Mouse (Mus musculus) skeletal muscle tissue, adult 2 months (tissue): Measurements from ENCODE around the gene Serpina3c.
"Not testable (repeated sequence)": the region's sequence is repeated elsewhere in the genome, so short reads cannot be mapped to it uniquely, and the experiment has no call there.

Source experiments
- DNase-seq: peaks from one replicate; pipeline ENCODE4 v3.0.0-alpha.2; 2012; ENCODE audit warnings: low read depth, low spot score

Serpina3c gene

DNA sequence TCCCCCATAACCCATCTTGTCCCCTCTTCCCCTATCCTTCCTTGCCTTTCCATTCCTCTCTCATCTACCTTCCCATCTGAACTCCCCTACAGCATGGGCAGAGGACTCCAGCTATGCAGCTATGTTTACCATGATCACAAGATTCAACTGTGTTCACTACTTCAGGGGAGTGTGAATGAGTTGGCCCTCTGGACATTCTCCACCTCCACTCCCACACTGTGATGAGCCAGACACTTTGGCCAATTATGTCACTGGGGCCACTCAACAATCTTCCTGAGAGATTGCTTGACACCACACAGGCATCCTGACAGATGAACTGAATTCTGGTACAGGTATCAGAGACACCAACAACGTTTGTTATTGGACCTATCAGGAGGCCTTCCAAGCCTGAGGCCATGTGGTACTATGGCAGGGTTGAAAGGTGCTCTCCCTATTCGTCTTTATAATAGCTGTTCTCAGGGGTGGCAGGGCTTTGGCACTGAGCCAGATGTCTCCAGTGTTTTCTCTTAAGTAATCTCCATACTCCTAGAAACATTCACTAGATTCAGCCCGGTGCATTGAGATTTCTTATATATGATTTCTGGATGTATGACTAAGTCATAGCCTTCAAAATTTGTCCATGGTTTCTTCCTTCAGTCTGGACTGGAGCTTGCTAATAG, 38.6 kb downstream of the Serpina3c start:
- no peak for DNase-seq

DNA sequence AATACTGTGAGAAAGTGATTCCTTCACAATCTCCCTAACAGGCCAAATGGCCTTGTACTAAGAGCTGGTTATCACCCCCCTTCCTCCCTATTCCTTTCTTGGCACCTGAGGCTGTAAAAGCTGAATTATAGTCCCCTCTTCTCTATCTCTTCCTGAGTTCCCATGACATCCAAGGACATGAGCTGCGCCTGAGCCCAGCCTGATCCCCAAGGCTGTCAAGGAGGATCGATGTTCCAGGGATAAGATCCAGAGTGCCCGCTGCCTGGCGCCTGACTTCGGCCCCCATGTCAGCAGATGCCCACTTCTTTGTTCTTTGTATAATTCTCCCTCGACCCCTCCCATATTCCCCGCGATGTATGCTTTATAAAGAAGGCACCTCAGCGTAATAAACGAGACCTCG, 41.3 kb downstream of the Serpina3c start, which contains the start of gene Serpina3a:
TSS of gene Serpina3a (plus strand) at position 392 of the 400 bp plus-strand sequence.
- not testable (repeated sequence) for DNase-seq

DNA sequence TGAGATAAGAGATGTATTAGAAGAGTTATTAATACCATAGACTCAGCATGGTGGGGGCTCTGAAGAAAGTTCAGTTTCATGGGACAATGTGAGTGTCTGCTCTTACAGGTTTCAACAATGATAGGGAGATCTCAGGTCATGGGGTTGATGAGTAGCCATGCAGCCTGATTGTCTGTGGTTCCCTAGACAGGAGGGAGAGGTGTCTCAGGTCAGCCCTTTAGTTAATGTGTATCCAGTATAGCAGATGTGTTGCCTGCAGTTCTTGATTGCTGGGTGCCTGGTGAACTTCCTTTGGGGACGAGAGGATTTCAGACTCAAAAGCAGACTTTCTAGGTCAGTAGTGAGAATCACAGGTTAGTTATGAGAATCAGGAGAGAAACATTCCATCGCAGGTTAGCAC, 45.2 kb downstream of the Serpina3c start:
- no peak for DNase-seq

DNA sequence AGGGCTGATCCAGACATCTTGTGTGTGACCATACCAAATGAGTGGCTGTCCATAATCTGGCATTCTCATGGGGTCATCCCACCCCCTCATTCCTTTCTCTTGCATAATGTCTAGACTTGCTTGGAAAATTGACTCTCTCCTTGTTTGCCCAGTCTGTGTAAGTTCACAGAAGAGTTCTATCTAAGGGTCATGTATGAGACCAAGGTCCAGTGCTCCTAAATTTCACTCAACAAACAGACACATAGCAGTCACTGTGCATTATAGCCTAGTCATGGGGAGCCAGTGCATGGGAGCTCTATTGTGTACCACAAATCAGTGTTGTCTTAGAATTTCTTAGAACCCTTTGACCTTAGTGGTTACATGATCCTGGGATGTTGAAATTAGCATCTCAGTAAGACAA, 46.8 kb downstream of the Serpina3c start:
- DNase-seq = no peak

GRCm38 (mm10) chr12:104105847-104106246, 47.8 kb downstream of the Serpina3c start:
- DNase-seq = no peak

GRCm38 (mm10) chr12:104100768-104101167, 52.9 kb downstream of the Serpina3c start, which contains the start of gene Serpina5:
TSS of gene Serpina5 (plus strand) at chr12:104101113.
- no peak for DNase-seq
